Mouse (Mus musculus) monocyte, adult 5-6 weeks (primary cell): ENCODE results near the gene Uqcc3. TPM values are rescaled to one million over a fixed set of nuclear protein-coding genes. Genes with fewer than 3 reads are reported as not detected.
"Not testable (repeated sequence)": the region's sequence is repeated elsewhere in the genome, so short reads cannot be mapped to it uniquely, and the experiment has no call there.

Experiments
- ATAC-seq: fragments of 153-309, 156-312 bp; replicated peaks from 2 replicates; pipeline ENCODE4 v1.8.0; 2017; ENCODE audit warnings: mild to moderate bottlenecking; ENCODE audit not compliant: low TSS enrichment, insufficient number of reproducible peaks, severe bottlenecking, poor library complexity, low FRiP score
- total RNA-seq: library from RNA; stranded (forward); fragments of 200-1000, 200-491, 200-594 nt; gene quantifications from 3 replicates; pipeline ENCODE4 v1.2.3, GENCODE M21; 2017

The Uqcc3 gene
- total RNA-seq, 1 experiment from 2014 or later: 54.5 TPM

- not testable (repeated sequence) for ATAC-seq
Measured at GRCm38 (mm10) chr19:8897211-8897864, 16.6 kb upstream of the Uqcc3 start.

GRCm38 (mm10) chr19:8896231-8896630 is 15.5 kb upstream of the Uqcc3 start:
- not testable (repeated sequence) for ATAC-seq

- no peak for ATAC-seq
Measured at GRCm38 (mm10) chr19:8895397-8895960, 14.8 kb upstream of the Uqcc3 start.

GRCm38 (mm10) chr19:8892829-8893766 is 12.4 kb upstream of the Uqcc3 start, which contains the start of gene Ints5:
Gene Ints5 (plus strand): TSS chr19:8893005.
- peak; percentile 67 for ATAC-seq

GRCm38 (mm10) chr19:8888511-8889385 is 8.0 kb upstream of the Uqcc3 start, which contains the start of the genes 1810009A15Rik and Gm49416:
Gene 1810009A15Rik (plus strand): TSS chr19:8888853.
Gene Gm49416 (plus strand): TSS chr19:8888926.
- peak; percentile 96 for ATAC-seq

GRCm38 (mm10) chr19:8887585-8888463 is 7.1 kb upstream of the Uqcc3 start:
- ATAC-seq: no peak

GRCm38 (mm10) chr19:8886916-8887584 is 6.3 kb upstream of the Uqcc3 start:
- ATAC-seq: no peak

GRCm38 (mm10) chr19:8883616-8884015 is 2.9 kb upstream of the Uqcc3 start, which contains the start of the genes Lbhd1 and Gm49403:
Gene Lbhd1 (plus strand): TSS chr19:8883732.
Gene Gm49403 (plus strand): TSS chr19:8883930.
- no peak for ATAC-seq

GRCm38 (mm10) chr19:8881034-8881392 is 290 bp upstream of the Uqcc3 start:
- ATAC-seq: no peak

- no peak for ATAC-seq
Measured at GRCm38 (mm10) chr19:8875031-8875430, 5.7 kb downstream of the Uqcc3 start.

- ATAC-seq: no peak
Measured at GRCm38 (mm10) chr19:8872266-8872840, 8.4 kb downstream of the Uqcc3 start.

GRCm38 (mm10) chr19:8871267-8872186 is 9.2 kb downstream of the Uqcc3 start, which contains the start of gene Ubxn1:
Gene Ubxn1 (plus strand): TSS chr19:8871496.
- ATAC-seq: peak; percentile 100

- no peak for ATAC-seq
Measured at GRCm38 (mm10) chr19:8870838-8871237, 9.9 kb downstream of the Uqcc3 start.

GRCm38 (mm10) chr19:8870381-8870780 is 10.3 kb downstream of the Uqcc3 start:
- ATAC-seq: not testable (repeated sequence)

- ATAC-seq: no peak
Measured at GRCm38 (mm10) chr19:8864265-8864664, 16.5 kb downstream of the Uqcc3 start.

- ATAC-seq: no peak
Measured at GRCm38 (mm10) chr19:8859018-8859417, 21.7 kb downstream of the Uqcc3 start.
